Mouse (Mus musculus): ENCODE data around the gene Shld1.

DNA sequence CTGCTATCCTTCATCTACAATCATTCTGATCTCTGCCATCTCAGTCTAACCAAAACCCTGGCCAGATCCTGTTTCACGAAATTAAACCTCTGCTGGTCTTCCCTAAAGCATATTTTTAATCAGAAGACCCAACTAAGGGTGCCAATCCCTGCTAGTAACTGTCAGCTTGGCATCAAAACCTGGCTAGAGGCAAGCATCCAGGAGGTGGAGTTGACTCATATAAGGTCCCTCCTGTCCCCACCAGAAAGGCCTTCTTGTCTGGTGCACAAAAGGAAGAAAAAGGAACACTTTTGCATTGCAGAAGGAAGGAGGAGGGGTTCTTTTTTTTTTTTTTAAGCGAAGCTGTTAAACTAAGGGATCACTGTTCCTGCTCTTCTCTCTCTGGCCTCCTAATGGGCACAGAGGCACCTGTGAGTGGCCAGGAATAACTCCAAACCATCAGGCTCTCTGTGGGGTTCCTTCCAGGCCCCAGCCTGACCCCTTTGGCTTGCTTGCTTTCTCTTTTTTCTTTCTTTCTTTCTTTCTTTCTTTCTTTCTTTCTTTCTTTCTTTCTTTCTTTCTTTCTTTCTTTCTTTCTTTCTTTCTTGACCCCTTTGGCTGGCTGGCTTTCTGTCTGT is 52.2 kb downstream of the Shld1 start:
- no peak for TF ChIP-seq POLR2A (IDR thresholded peaks at IDR 0.05; ENCODE audit: borderline replicate concordance, insufficient read depth, low read length)
- no peak for TF ChIP-seq CTCF (IDR thresholded peaks at IDR 0.05; ENCODE audit: borderline replicate concordance, insufficient read depth, low read depth, low read length)

Data from cerebellum, adult 2 months (tissue).